Mouse (Mus musculus) thymus, postnatal 36 days (tissue): Measurements from ENCODE around the gene Olfr67.
"Not testable (repeated sequence)": the region's sequence is repeated elsewhere in the genome, so short reads cannot be mapped to it uniquely, and the experiment has no call there.

Experiments
- DNase-seq, 2 experiments: peaks; one replicate each; pipeline ENCODE4 v3.0.0; 2022; ENCODE audit warnings: mixed read lengths in 2 of 2

Gene Olfr67

GRCm38 (mm10) chr7:103767687-103768086 is 23.9 kb downstream of the Olfr67 start:
- DNase-seq: not testable (repeated sequence)

GRCm38 (mm10) chr7:103762212-103762611 is 29.4 kb downstream of the Olfr67 start:
- DNase-seq: not testable (repeated sequence)

- no peak for DNase-seq
Measured at GRCm38 (mm10) chr7:103757233-103757632, 34.4 kb downstream of the Olfr67 start, which contains the start of gene Olfr630. Olfr630 (minus strand) TSS chr7:103757333.

- DNase-seq: no peak
Measured at GRCm38 (mm10) chr7:103744843-103745242, 46.8 kb downstream of the Olfr67 start, which contains the start of gene Olfr629. Olfr629 (minus strand) TSS chr7:103744943.
